Mouse (Mus musculus) central nervous system, embryonic 11.5 days (tissue): ENCODE results near the gene Btk. TPM values are rescaled to one million over a fixed set of nuclear protein-coding genes. Genes with fewer than 3 reads are reported as not detected.

ENCODE experiments used
- polyA plus RNA-seq: library from polyadenylated mRNA; depleted of rRNA; stranded (reverse); fragments of >200 nt; gene quantifications from 2 replicates; pipeline ENCODE4 v1.2.3, GENCODE M21; 2012; rRNA removed

Btk gene
- polyA plus RNA-seq = 2.8 and 3.7 TPM in 2 replicates

DNA sequence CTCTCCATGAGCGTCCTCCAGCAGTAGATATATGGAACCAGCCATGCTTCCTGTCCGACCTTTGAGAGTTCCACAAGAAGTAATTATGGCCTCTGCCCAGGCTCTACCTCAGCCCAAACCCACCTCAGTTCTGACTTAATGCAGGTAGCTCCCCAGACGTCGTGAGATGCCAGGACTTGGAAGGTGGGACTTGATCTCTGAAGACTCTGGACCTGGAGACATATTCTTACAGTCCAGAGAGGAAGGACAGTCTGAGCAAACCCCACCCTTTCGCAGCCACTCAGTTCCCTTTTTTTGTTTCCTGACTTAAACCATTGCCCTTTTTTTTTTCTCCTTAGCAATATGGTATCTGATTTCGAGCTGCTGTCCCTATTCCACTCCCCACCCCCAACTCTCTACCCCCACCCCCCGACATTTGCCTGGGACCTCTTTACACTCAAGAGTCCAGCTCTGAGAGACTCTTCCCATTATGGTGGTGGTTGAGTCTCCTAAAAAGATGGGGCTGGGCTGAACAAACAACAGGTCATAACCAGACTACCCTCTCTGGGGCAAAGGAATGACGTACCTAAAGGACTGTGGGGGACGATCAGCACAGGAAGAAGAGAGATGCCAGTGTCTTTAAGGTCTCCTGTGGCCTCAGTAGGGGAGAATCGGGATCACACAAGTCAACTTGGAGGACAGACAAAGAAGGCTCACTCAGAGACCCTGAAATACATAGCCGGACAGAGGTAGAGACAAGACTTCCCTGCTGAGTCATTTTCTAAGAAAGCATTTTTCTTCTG is at the start of gene Btk:
Gene Btk, minus strand, starts transcription at position 683 of the 782 bp plus-strand sequence.

DNA sequence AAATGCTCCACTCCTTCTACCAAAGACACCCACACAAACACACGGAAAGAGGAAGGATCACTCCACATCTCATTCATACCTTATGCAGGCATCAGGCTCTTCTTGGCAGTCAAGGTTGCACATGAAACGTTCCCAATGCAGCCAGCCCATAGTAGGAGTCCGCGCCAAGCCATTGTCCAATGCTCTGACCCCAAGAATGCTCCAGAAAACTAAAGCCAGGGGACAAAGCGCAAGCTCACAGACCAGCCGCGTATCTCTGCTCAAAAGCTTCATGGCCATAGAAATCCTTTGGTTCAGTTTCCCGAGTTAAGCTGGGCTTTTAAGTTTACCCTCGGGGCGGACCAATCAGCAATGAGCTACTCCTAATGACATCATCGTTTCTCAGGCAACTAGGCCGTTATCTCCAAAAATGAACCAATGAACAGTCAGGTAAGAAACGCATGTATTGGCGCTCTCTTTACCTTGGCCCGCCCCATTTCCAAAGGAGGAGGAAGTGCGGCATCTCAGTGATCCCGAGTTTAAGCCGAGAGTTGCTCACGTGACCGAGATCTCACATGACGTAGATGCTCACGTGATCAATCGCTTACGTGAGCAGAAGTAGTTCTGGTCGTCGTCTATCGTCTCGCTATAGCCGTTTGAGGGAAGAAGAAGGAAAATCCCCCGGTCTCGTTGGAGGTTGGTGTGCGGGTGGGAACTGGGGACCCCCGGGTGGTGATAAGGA is 17.4 kb upstream of the Btk start, which contains the start of the genes Gla and Hnrnph2:
Gene Gla, minus strand, starts transcription at position 467 of the 721 bp plus-strand sequence.
Gene Hnrnph2, plus strand, starts transcription at position 521 of the 721 bp plus-strand sequence.

DNA sequence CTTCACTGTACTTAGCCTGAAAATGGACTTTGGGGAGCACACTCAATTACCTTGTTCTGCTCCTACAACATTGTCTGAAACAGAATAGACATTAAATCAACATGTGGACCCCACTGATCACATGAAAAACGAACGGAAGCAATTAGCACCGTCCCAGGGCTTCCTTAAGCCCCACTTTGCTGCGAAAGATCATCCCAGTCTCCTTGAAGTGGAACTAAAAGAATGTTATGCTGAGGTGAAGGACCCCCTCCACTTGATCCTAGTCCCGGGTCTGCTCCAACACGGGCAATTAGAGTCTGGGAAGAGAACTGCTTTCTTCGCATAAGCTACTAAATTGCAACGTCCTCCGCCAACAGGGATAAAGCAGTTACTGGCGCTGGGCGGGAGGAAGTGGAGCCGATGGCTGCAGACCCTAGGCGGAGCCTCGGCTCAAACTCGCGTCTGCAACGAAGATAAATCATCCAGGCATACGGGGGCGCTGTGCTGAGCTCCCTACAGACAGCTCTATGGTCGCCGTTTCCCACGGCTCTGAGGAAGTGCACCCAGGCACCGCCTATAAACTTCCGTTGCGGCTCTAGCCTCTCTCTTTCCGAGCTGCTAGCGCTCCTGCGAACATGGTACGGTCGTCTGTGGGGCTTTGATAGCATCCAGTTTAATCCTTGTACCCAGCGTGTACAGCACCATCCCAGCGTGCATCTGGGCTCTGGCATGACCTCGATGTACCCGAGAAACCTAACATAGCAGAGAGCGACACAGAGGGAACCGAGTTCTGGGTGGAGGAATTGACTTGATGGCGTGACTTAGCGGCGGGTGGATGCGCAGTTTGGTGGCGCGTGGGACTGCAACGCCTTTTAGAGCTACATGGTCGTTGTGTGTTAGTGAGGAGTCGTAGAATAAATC is 2.0 kb upstream of the Btk start, which contains the start of gene Rpl36a:
Gene Rpl36a, plus strand, starts transcription at position 552 of the 900 bp plus-strand sequence.

DNA sequence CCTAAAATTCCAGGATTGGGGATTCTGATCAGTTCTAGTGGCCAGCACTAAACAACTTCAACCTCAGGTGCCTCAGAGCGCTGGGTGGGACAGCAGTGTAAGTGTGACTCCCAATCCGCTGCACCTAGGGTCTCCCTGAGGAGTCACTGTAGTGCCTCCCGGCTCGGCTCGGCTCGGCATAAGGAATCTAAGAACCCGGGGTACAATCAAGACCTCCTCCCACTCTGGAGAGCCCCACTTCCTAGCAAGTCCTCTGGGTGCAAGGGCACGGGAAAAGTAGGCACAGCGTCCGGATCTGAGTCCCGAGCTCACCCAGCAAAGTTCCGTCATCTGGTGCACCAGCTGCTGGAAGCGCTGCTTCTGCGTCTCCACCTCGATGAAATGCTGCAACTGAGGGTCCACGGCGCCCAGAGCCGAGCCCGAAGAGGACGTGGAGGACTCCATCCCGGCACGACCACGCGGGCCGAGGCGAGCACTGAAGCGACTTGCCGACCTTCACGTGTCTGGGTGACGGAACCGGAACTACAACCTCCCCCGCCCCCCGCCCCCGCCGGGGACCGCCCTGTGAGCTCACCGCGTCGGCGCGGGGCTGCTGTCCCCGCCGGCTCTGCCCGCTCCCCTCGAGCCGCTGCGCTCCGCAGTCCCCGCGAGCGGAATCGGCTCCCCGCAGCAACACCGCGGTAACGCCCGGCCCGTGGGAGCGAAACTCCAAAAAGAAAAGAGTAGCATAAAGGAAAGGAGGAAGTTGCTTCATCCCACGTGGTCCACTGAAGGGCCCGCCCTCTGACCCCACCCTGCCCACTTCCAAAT is 42.0 kb downstream of the Btk start, which contains the start of gene Timm8a1:
Gene Timm8a1, minus strand, starts transcription at position 721 of the 810 bp plus-strand sequence.

Other genes with a start within 250 kb of the Btk start
- gene Drp2, start 179.0 kb downstream of the Btk start, polyA plus RNA-seq = 10.3 and 12.0 TPM in 2 replicates
- 0.07 and 0.14 TPM in 2 replicates for gene Taf7l, start 107.1 kb downstream of the Btk start, polyA plus RNA-seq
- gene Timm8a1, start 41.7 kb downstream of the Btk start, polyA plus RNA-seq = 18.5 and 23.3 TPM in 2 replicates
- gene Rpl36a, start 2.1 kb upstream of the Btk start, polyA plus RNA-seq = 1,456 and 2,072 TPM in 2 replicates
- gene Gla, start 17.6 kb upstream of the Btk start, polyA plus RNA-seq = 5.5 and 6.5 TPM in 2 replicates
- 123 and 138 TPM in 2 replicates for gene Hnrnph2, start 17.6 kb upstream of the Btk start, polyA plus RNA-seq
- gene Armcx4, start 102.9 kb upstream of the Btk start, polyA plus RNA-seq = 35.6 and 49.8 TPM in 2 replicates
- gene Armcx1, start 134.4 kb upstream of the Btk start, polyA plus RNA-seq = 65.0 and 73.3 TPM in 2 replicates
- gene Armcx6, start 167.8 kb upstream of the Btk start, polyA plus RNA-seq = 27.3 and 30.3 TPM in 2 replicates
- gene Armcx3, start 173.0 kb upstream of the Btk start, polyA plus RNA-seq = 41.3 and 46.6 TPM in 2 replicates
- gene Armcx2, start 225.7 kb upstream of the Btk start, polyA plus RNA-seq = 77.6 and 90.4 TPM in 2 replicates